Mouse (Mus musculus) neural tube, embryonic 11.5 days (tissue): ENCODE results near the gene Aqp6. TPM values are rescaled to one million over a fixed set of nuclear protein-coding genes. Genes with fewer than 3 reads are reported as not detected.
A peak's percentile ranks its signal among the peaks of the same experiment; 100 is the strongest.

Experiments
- ATAC-seq: fragments of 200-750 bp; cut with Nextera tagmentation; 2 replicates; pipeline ENCODE4 v1.8.0; 2017; ENCODE audit warnings: moderate number of reproducible peaks, mild to moderate bottlenecking, moderate TSS enrichment, moderate library complexity; ENCODE audit not compliant: insufficient read depth, low FRiP score, low TSS enrichment
- DNase-seq: peaks from one replicate; pipeline ENCODE4 v3.0.0-alpha.2; 2015; ENCODE audit warnings: low spot score
- H3K27ac ChIP-seq: fragments of 300-500 bp; sonication (generic); 2 replicates; pipeline ENCODE4 v1.5.1; 2014; ENCODE audit warnings: low read depth, mild to moderate bottlenecking, low read length
- H3K27me3 ChIP-seq: fragments of 300-500 bp; sonication (generic); 2 replicates; pipeline ENCODE4 v1.6.1; 2014; ENCODE audit warnings: mild to moderate bottlenecking, low read length, mixed read lengths; ENCODE audit not compliant: control insufficient read depth, insufficient read depth
- H3K36me3 ChIP-seq: fragments of 300-500 bp; sonication (generic); 2 replicates; pipeline ENCODE4 v1.6.1; 2014; ENCODE audit warnings: mild to moderate bottlenecking, low read length, moderate library complexity, mixed read lengths; ENCODE audit not compliant: control insufficient read depth, insufficient read depth
- H3K4me1 ChIP-seq: fragments of 300-500 bp; sonication (generic); 2 replicates; pipeline ENCODE4 v1.6.1; 2014; ENCODE audit warnings: low read length, mixed read lengths; ENCODE audit not compliant: control insufficient read depth, insufficient read depth
- H3K4me2 ChIP-seq: fragments of 300-500 bp; sonication (generic); 2 replicates; pipeline ENCODE4 v1.6.1; 2014; ENCODE audit warnings: low read depth, mild to moderate bottlenecking, moderate library complexity
- H3K4me3 ChIP-seq: fragments of 300-500 bp; sonication (generic); 2 replicates; pipeline ENCODE4 v1.5.1; 2014; ENCODE audit warnings: low read depth, low read length
- H3K9ac ChIP-seq: fragments of 300-500 bp; sonication (generic); 2 replicates; pipeline ENCODE4 v1.6.1; 2014; ENCODE audit warnings: mild to moderate bottlenecking, low read length
- H3K9me3 ChIP-seq: fragments of 300-500 bp; sonication (generic); 2 replicates; pipeline ENCODE4 v1.6.1; 2016; ENCODE audit warnings: low read length; ENCODE audit not compliant: control insufficient read depth
- WGBS: fragments of 180-500 bp; shearing (Covaris S2); extraction: QIAGEN DNeasy Blood & Tissue Kit; methylation state at CpG from one replicate; pipeline ENCODE4 v1.1.7; 2014; 5-methylcytosine and 5-hydroxymethylcytosine counted together
- polyA plus RNA-seq: library from polyadenylated mRNA; unstranded; fragments of >200 nt; fragmentation: Nextera tagmentation; extraction: Ambion mirVana; gene quantifications from 2 replicates; pipeline ENCODE4 v1.2.1, GENCODE M21; 2014

Gene Aqp6
- polyA plus RNA-seq, 1 experiment from 2014 or later = 0.66 TPM

DNA sequence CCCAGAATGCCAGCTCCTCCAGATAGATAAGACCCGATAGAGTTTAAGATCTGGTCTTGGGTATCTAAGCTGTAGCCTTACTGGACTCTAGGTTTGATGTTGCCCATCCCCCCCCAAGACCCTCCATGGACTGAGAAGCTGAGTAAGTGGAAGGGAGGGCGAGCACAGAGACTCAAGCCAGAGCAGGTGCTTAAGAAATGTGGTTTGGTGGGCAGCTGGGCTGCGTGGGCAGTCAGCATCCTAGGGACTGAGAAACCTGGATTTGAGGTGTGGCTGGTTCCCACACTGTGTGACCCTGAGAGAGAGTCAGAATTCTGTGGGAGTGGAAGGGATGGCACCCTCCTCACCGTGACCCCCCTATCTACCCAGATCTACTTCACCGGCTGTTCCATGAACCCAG lies 8.3 kb upstream of the Aqp6 start:
- peaks cover 62% of the 10 kb centered on the region for H3K27me3 ChIP-seq
- H3K4me1 ChIP-seq = no peaks in the 10 kb centered on the region
- H3K9me3 ChIP-seq = no peaks in the 10 kb centered on the region
- H3K9ac ChIP-seq = no peak overlapping the region
- H3K4me3 ChIP-seq = no peak overlapping the region
- 91% methylated on average over 5 of the region's 5 CpGs for WGBS
- ATAC-seq (no peak), DNase-seq (no peak)
- H3K27ac ChIP-seq = no peak overlapping the region
- H3K36me3 ChIP-seq = no peaks in the 10 kb centered on the region
- H3K4me2 ChIP-seq = no peak overlapping the region

- Histone ChIP-seq H3K27ac (no peak overlapping the region), H3K9ac (no peak overlapping the region), H3K4me3 (no peak overlapping the region), H3K36me3 (no peaks in the 10 kb centered on the region), H3K4me2 (no peak overlapping the region), H3K27me3 (peaks cover 41% of the 10 kb centered on the region), H3K4me1 (peaks cover 2% of the 10 kb centered on the region; the same call in 1 of the 2 replicates), H3K9me3 (no peaks in the 10 kb centered on the region)
- WGBS = 87% methylated on average over 10 of the region's 10 CpGs
- no peak for ATAC-seq
- DNase-seq = no peak
Measured at GRCm38 (mm10) chr15:99594951-99595350, 6.2 kb upstream of the Aqp6 start.

DNA sequence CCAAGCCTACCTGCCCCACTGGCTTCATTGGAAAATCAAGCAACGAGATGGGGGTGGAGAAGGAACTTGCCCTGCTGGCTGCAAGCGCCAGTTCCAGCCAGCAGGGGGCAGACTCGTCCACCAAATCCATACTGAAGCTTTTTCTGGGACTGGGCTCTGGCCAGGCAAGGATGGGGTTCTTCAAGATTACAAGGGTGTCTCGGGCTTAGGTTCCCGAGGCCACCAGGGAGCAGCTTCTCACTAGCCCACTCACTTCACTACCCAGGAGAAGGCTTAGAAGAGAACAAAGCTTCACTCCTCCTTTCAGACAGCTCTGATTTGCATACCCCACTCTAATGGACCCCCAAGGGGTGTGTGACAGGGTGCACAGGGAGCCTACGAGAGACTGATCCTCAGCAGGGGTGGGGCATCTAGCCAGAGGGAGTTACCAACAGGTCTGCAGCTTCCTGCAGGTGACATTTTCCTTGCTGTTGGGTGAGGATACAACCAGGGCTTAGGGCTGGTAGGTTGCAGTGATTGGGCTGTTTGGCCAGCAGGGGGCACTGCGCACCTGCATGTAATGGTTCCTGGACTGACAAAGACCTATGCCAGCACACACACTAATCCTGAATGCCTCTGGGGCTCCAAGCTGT lies 5.0 kb upstream of the Aqp6 start:
- Histone ChIP-seq H3K27me3 (peaks cover 29% of the 10 kb centered on the region), H3K27ac (no peak overlapping the region), H3K9me3 (no peaks in the 10 kb centered on the region), H3K4me3 (no peak overlapping the region), H3K4me2 (no peak overlapping the region), H3K9ac (no peak overlapping the region), H3K36me3 (no peaks in the 10 kb centered on the region), H3K4me1 (peaks cover 12% of the 10 kb centered on the region)
- DNase-seq (peak; percentile 90), ATAC-seq (peak; percentile 80)
- WGBS = under 1% methylated on average over 7 of the region's 7 CpGs

DNA sequence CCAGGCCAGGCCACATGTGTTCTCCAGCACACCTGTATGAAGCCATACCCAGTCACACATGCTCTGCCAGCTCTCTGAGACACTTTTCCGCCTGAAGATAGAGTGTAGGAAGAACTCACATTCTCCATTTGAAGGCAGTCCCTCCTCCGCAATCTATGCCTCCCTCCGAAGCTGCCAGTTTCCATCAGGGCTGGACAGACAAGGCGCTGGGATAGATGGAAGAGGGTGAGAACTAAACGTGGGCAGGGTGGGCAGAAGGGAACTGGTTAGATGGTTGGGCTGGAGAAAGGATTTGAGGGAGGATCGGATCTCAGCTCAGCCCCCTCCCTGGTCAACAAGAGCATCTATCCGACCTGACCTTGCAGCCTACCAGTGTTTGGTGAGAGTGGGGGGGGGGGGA lies 4.4 kb upstream of the Aqp6 start:
- H3K9ac ChIP-seq = no peak overlapping the region
- no peak for DNase-seq
- ATAC-seq = no peak
- no peaks in the 10 kb centered on the region for H3K9me3 ChIP-seq
- no peak overlapping the region for H3K4me2 ChIP-seq
- peaks cover 22% of the 10 kb centered on the region for H3K27me3 ChIP-seq
- WGBS = 61% methylated on average over 7 of the region's 7 CpGs
- no peak overlapping the region for H3K4me3 ChIP-seq
- peaks cover 13% of the 10 kb centered on the region for H3K4me1 ChIP-seq
- H3K27ac ChIP-seq = no peak overlapping the region
- no peaks in the 10 kb centered on the region for H3K36me3 ChIP-seq

DNA sequence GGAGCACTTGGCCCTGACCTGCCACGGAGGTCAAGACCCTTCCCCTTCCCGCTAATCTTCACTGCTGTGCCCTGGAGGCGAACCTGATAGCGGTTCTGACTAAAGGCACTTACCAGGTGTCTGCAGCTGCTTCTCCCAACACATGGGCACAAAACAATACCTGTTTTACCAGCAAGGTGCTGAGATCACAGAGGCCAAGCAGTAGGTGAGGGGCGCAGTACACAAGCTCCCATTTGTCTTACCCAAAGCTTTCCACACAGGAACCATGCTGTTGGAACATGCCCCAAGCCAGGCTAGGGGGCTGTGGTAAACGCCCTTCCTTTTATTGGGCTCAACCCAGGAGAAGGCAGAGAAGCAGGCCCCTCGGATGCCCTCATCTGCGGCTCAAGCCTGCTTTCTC lies 3.6 kb upstream of the Aqp6 start:
- peaks cover 14% of the 10 kb centered on the region for H3K27me3 ChIP-seq
- no peak overlapping the region for H3K27ac ChIP-seq
- H3K4me2 ChIP-seq = no peak overlapping the region
- ATAC-seq (no peak), DNase-seq (no peak)
- WGBS = 46% methylated on average over 8 of the region's 8 CpGs
- no peak overlapping the region for H3K4me3 ChIP-seq
- H3K9me3 ChIP-seq = no peaks in the 10 kb centered on the region
- H3K4me1 ChIP-seq = peaks cover 13% of the 10 kb centered on the region
- no peak overlapping the region for H3K9ac ChIP-seq
- no peaks in the 10 kb centered on the region for H3K36me3 ChIP-seq

GRCm38 (mm10) chr15:99599245-99600070 lies 1.7 kb upstream of the Aqp6 start:
- H3K27ac ChIP-seq = peak overlapping the region; percentile 2; the same call in 1 of the 2 replicates
- H3K4me3 ChIP-seq = no peak overlapping the region

GRCm38 (mm10) chr15:99601823-99602120 lies 572 bp downstream of the Aqp6 start:
- H3K4me2 ChIP-seq = no peak overlapping the region
- 34% methylated on average over 4 of the region's 5 CpGs for WGBS
- no peaks in the 10 kb centered on the region for H3K36me3 ChIP-seq
- no peak overlapping the region for H3K27ac ChIP-seq
- no peak overlapping the region for H3K4me3 ChIP-seq
- ATAC-seq (no peak), DNase-seq (no peak)
- peaks cover 13% of the 10 kb centered on the region for H3K4me1 ChIP-seq
- H3K9ac ChIP-seq = no peak overlapping the region
- no peaks in the 10 kb centered on the region for H3K9me3 ChIP-seq
- no peaks in the 10 kb centered on the region for H3K27me3 ChIP-seq

More at GRCm38 (mm10) chr15:99599245-99600070, 1.7 kb upstream of the Aqp6 start:
- Histone ChIP-seq H3K9me3 (no peaks in the 10 kb centered on the region), H3K27me3 (peaks cover 3% of the 10 kb centered on the region), H3K9ac (no peak overlapping the region), H3K4me2 (no peak overlapping the region), H3K36me3 (no peaks in the 10 kb centered on the region), H3K4me1 (peaks cover 13% of the 10 kb centered on the region)
- WGBS = 51% methylated on average over 17 of the region's 17 CpGs
- DNase-seq (peak; percentile 60), ATAC-seq (peak; percentile 9; the same call in 1 of the 2 replicates)

- Histone ChIP-seq H3K4me3 (no peak overlapping the region), H3K27ac (0 out of 2 replicates have a peak overlapping the region, but pooled peaks have one; percentile 51), H3K27me3 (no peaks in the 10 kb centered on the region), H3K4me2 (no peak overlapping the region), H3K4me1 (peaks cover 16% of the 10 kb centered on the region), H3K9me3 (no peaks in the 10 kb centered on the region), H3K9ac (peak overlapping the region; percentile 19; the same call in 1 of the 2 replicates), H3K36me3 (no peaks in the 10 kb centered on the region)
- DNase-seq (no peak), ATAC-seq (no peak)
- WGBS = 66% methylated on average over 17 of the region's 17 CpGs
Measured at GRCm38 (mm10) chr15:99602206-99602820, 1.1 kb downstream of the Aqp6 start.
